Mouse (Mus musculus): ENCODE results near the gene Mpl. TPM values are rescaled to one million over a fixed set of nuclear protein-coding genes. Genes with fewer than 3 reads are reported as not detected.

The Mpl gene
- 3.2 TPM in 1 of 3 replicates, not detected in the others for total RNA-seq (2017)

DNA sequence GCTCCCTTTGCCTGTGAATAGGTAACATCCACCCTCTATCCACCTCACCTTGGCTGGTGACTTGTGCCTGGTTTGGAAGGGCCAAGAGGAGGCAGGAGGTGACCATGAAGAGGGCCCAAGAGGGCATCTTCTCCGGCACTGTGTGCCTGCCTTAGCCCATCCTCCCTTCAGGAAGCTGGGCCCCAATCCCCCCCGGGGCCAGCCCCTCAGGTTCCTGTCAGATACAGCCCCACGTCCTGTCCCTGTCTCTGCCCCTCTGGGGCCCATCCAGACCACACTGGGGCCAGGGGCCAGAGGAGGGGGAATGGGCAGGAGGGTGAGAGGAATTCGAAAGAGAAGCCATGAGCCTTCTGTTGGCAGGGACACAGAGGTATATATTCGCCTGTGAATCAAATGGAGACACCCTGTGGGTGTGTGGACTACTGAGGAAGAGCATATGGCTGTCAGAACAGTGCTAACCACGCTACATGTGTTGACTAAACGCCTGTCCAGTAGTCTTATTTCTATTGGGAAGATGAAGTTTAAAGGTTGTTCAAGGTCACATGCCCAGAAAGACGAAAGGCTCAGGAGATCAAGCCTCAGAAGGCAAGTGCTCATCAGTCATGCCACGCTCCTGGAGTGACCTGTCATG lies at the start of gene Mpl:
Mpl (minus strand) TSS at position 169 of the 631 bp plus-strand sequence.
- ATAC-seq (replicated peaks; ENCODE audit: insufficient number of reproducible peaks, low FRiP score, low TSS enrichment, poor library complexity, severe bottlenecking), result no peak

DNA sequence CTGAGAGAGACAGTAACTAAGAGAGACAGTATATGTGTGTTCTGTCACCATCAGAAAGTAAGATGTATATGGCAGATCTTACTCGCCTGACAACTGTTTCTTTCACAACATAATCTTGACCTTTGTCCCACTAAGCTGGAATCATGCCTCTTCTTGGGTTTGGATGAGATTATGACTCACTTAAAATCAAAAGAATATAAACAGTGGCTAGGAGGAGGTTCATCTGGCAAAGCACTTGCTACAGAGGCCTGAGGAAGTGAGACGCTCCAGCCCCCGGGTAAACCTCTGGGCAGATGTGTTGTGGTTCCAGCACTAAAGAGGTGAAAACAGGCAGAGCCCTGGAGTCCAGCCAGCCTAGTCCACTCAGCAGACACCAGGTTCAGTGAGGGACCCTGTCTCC lies 48.2 kb upstream of the Mpl start:
- no peak for ATAC-seq (replicated peaks; ENCODE audit: insufficient number of reproducible peaks, low FRiP score, low TSS enrichment, poor library complexity, severe bottlenecking)

GRCm38 (mm10) chr4:118500792-118501191 lies 43.5 kb upstream of the Mpl start:
- no peak for ATAC-seq (replicated peaks; ENCODE audit: insufficient number of reproducible peaks, low FRiP score, low TSS enrichment, poor library complexity, severe bottlenecking)

DNA sequence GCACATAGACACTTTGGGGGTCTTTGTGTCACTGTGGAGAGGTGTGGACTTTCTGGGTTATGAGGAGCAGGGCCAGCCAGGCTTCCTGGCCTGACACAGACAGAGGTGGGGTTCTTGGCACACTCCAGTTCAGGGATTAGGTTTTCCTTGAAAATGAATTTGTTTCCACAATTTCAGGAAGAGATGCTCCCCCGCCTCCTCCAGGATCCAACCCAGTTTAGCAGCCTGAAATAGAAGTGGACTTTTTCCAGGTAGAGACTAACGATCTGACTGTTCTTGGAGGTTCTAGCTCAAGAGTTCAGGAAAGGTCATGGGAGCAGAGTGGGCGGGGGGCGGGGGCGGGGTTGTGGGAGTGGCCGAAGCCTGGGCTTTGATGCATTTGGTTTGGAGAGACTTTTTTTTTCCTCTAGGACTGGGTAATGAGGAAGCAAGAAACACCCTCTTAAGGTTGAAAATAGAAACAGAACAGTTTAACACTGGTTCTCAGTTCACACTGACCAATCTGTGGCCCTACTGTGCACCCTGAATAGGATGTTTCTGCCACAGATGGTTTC lies 42.9 kb upstream of the Mpl start:
- ATAC-seq (replicated peaks; ENCODE audit: insufficient number of reproducible peaks, low FRiP score, low TSS enrichment, poor library complexity, severe bottlenecking), result no peak

- ATAC-seq (replicated peaks; ENCODE audit: insufficient number of reproducible peaks, low FRiP score, low TSS enrichment, poor library complexity, severe bottlenecking), result no peak
Measured at GRCm38 (mm10) chr4:118490461-118490860, 33.1 kb upstream of the Mpl start.

- ATAC-seq (replicated peaks; ENCODE audit: insufficient number of reproducible peaks, low FRiP score, low TSS enrichment, poor library complexity, severe bottlenecking), result no peak
Measured at GRCm38 (mm10) chr4:118489717-118490132, 32.4 kb upstream of the Mpl start, which contains the start of gene Tie1. TSS of gene Tie1 (minus strand) at chr4:118490061.

- ATAC-seq (replicated peaks; ENCODE audit: insufficient number of reproducible peaks, low FRiP score, low TSS enrichment, poor library complexity, severe bottlenecking), result no peak
Measured at GRCm38 (mm10) chr4:118476773-118477530, 19.6 kb upstream of the Mpl start.

GRCm38 (mm10) chr4:118472687-118473086 lies 15.4 kb upstream of the Mpl start:
- ATAC-seq (replicated peaks; ENCODE audit: insufficient number of reproducible peaks, low FRiP score, low TSS enrichment, poor library complexity, severe bottlenecking), result no peak

DNA sequence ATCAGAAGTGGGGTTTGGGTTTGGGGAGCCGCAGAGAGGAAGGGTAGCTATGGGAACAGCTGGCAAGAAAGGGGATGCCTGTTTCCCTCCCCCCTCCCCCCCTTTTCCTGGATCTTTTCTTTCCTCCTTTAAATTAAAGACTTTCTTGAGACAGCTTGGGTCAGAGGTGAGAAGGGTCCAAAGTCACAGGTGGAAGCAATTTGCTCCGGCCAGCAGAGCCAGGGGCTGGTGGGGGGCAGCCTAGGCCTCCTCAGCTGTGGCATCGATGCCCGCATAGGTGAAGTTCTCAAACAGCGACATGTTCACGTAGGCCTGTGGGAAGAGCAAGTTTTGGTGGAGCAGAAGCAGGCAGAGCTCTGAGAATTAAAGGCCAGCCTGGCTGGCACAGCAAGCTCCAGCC lies 14.0 kb upstream of the Mpl start:
- ATAC-seq (replicated peaks; ENCODE audit: insufficient number of reproducible peaks, low FRiP score, low TSS enrichment, poor library complexity, severe bottlenecking), result no peak

DNA sequence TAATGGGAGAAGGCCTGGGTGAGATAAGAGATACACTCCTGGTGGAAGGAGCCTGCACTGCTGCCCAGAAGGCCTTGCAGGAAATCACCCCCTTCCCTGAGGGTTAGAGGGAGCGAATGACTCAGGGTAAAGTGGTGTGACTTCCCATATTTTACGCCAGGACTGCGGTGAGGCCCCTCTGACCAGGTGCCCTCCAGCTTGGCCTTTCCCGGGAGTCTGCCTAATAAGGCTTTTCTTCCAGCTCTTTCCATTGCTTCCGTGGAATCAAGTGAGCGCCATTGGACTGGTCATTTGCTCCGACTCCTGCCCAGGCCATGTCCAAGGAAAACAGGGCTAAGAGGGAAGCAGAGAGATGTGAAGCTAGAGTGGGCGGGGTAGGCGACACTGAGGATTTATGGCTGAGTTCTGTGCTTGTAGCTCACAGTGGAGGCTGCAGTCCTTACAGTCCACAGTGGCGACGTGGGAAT lies 8.4 kb upstream of the Mpl start:
- no peak for ATAC-seq (replicated peaks; ENCODE audit: insufficient number of reproducible peaks, low FRiP score, low TSS enrichment, poor library complexity, severe bottlenecking)

- ATAC-seq (replicated peaks; ENCODE audit: insufficient number of reproducible peaks, low FRiP score, low TSS enrichment, poor library complexity, severe bottlenecking), result no peak
Measured at GRCm38 (mm10) chr4:118464956-118465355, 7.6 kb upstream of the Mpl start.

DNA sequence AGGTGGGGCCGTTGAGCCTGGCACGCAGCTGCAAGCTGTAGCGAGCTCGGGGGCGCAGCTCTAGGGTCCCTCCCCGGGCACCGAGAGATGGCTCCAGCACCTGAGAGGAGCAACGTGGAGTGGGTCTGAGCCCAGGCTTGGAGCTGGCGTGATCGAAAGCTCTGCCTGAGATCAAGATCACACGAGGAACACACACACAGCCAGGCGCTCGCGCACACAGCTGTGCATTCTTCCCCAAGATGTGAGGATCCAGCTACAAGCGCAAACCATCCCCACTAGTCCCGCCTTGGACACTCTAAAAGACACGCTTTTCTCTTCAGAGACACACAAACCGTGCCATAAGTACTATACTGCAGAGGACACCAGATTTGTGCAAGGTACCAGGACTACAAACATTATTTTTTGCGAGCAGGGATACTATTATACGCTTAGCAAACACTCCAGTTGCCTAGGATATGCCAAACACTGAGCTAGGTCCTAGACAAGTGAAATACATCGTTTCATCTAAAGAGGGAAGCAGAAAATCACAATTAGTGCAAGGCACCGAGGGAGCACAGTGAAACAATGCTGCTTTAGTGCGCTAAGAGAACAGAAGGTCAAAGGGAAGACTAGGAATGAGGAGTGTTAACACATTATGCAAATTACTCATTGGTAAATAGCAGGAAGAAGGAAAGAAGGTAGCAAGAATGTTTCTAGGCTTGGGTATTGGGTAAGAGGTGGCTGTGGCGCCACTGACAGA lies 10.7 kb downstream of the Mpl start:
- ATAC-seq (replicated peaks; ENCODE audit: insufficient number of reproducible peaks, low FRiP score, low TSS enrichment, poor library complexity, severe bottlenecking), result no peak

- no peak for ATAC-seq (replicated peaks; ENCODE audit: insufficient number of reproducible peaks, low FRiP score, low TSS enrichment, poor library complexity, severe bottlenecking)
Measured at GRCm38 (mm10) chr4:118445781-118446414, 11.4 kb downstream of the Mpl start.

- no peak for ATAC-seq (replicated peaks; ENCODE audit: insufficient number of reproducible peaks, low FRiP score, low TSS enrichment, poor library complexity, severe bottlenecking)
Measured at GRCm38 (mm10) chr4:118445088-118445487, 12.2 kb downstream of the Mpl start.

- ATAC-seq (replicated peaks; ENCODE audit: insufficient number of reproducible peaks, low FRiP score, low TSS enrichment, poor library complexity, severe bottlenecking), result no peak
Measured at GRCm38 (mm10) chr4:118437829-118438253, 19.5 kb downstream of the Mpl start.

DNA sequence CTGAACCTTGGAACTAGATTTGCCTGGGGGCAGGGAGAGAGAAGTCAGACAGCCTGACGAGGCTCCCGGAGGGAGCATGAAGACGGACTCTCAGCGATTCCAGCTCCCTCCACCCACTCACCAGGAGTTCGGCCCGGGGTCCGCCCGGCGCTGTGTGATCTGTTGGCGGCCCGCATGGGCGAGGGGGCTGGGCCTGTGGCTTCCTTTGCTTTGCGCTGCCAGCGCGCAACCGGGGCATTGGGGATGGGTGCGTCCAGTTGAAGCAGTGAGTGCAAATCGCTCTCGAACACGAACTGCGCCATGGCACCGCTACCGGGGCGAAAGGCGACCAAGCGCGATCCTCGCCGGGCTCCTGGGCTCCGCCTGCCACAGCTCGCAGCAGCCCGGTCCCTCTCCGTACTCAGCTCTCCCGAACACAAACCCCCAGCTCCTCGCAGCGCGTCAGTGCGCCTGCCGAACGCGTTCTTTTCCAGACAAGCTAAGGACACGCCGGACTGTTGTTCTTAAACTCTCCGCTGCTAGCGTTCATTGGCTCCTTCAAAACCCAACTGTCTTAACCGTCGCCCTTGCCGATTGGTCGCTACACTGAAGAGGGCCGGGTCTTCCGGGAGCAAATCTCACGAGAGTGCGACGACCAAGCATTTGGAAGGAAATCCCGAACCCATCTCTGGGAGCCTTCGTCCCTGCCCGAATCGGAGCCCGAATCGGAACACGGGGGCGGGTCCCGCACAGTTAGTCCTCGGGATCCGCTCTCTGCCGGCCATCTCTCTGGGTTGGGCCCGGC lies 20.3 kb downstream of the Mpl start, which contains the start of gene Cdc20:
Cdc20 (minus strand) TSS at position 533 of the 784 bp plus-strand sequence.
- peak; percentile 94 for ATAC-seq (replicated peaks; ENCODE audit: insufficient number of reproducible peaks, low FRiP score, low TSS enrichment, poor library complexity, severe bottlenecking)

GRCm38 (mm10) chr4:118432332-118432731 lies 25.0 kb downstream of the Mpl start:
- ATAC-seq (replicated peaks; ENCODE audit: insufficient number of reproducible peaks, low FRiP score, low TSS enrichment, poor library complexity, severe bottlenecking), result no peak

Measured in monocyte, adult 5-6 weeks (primary cell).